Mouse (Mus musculus) heart, embryonic 13.5 days (tissue): Measurements from ENCODE around the gene Tmem178b. TPM values are rescaled to one million over a fixed set of nuclear protein-coding genes. Genes with fewer than 3 reads are reported as not detected.

ENCODE experiments used
- ATAC-seq: fragments of 200-750 bp; cut with Nextera tagmentation; 2 replicates; pipeline ENCODE4 v1.8.0; 2017; ENCODE audit warnings: moderate TSS enrichment; ENCODE audit not compliant: insufficient number of reproducible peaks, low FRiP score, low TSS enrichment; ENCODE audit errors: extremely low read depth
- H3K27ac ChIP-seq: fragments of 300-500 bp; sonication (generic); replicated peaks from 2 replicates; pipeline ENCODE4 v1.5.1; 2015; ENCODE audit warnings: moderate library complexity, mild to moderate bottlenecking, inconsistent platforms
- H3K27me3 ChIP-seq: fragments of 300-500 bp; sonication (generic); replicated peaks from 2 replicates; pipeline ENCODE4 v1.6.1; 2015; ENCODE audit warnings: mild to moderate bottlenecking, inconsistent platforms
- H3K36me3 ChIP-seq: fragments of 300-500 bp; sonication (generic); 2 replicates; pipeline ENCODE4 v1.6.1; 2015; ENCODE audit warnings: mild to moderate bottlenecking, inconsistent platforms
- H3K4me1 ChIP-seq: fragments of 300-500 bp; sonication (generic); 2 replicates; pipeline ENCODE4 v1.6.1; 2015; ENCODE audit warnings: inconsistent platforms
- H3K4me2 ChIP-seq: fragments of 300-500 bp; sonication (generic); 2 replicates; pipeline ENCODE4 v1.6.1; 2015; ENCODE audit warnings: inconsistent platforms, mild to moderate bottlenecking, moderate library complexity
- H3K4me3 ChIP-seq: fragments of 300-500 bp; sonication (generic); 2 replicates; pipeline ENCODE4 v1.5.1; 2015; ENCODE audit warnings: moderate library complexity, mild to moderate bottlenecking, inconsistent platforms
- H3K9ac ChIP-seq: fragments of 300-500 bp; sonication (generic); 2 replicates; pipeline ENCODE4 v1.6.1; 2015; ENCODE audit warnings: inconsistent platforms, mild to moderate bottlenecking, moderate library complexity
- H3K9me3 ChIP-seq: fragments of 300-500 bp; sonication (generic); 2 replicates; pipeline ENCODE4 v1.6.1; 2016; ENCODE audit warnings: inconsistent platforms
- WGBS: fragments of 180-500 bp; shearing (Covaris S2); methylation state at CpG from one replicate; pipeline ENCODE4 v1.1.7; 2015; ENCODE audit warnings: mixed read lengths; 5-methylcytosine and 5-hydroxymethylcytosine counted together
- polyA plus RNA-seq: library from polyadenylated mRNA; unstranded; fragments of >200 nt; fragmentation: Nextera tagmentation; extraction: Ambion mirVana; gene quantifications from 2 replicates; pipeline ENCODE4 v1.2.1, GENCODE M21; 2015

Tmem178b gene
- polyA plus RNA-seq, 1 experiment from 2014 or later = 0.03 TPM

GRCm38 (mm10) chr6:40063899-40064298, 190.8 kb downstream of the Tmem178b start:
- ATAC-seq = no peak
- Histone ChIP-seq H3K9me3 (no peaks in the 10 kb centered on the region), H3K4me3 (no peak overlapping the region), H3K36me3 (no peaks in the 10 kb centered on the region), H3K9ac (no peak overlapping the region), H3K4me1 (no peaks in the 10 kb centered on the region), H3K4me2 (no peak overlapping the region), H3K27me3 (no peaks in the 10 kb centered on the region), H3K27ac (no peak overlapping the region)
- WGBS = 65% methylated on average over 1 of the region's 1 CpGs

- H3K36me3 ChIP-seq = no peaks in the 10 kb centered on the region
- H3K4me2 ChIP-seq = no peak overlapping the region
These were observed 191.3 kb downstream of the Tmem178b start for GRCm38 (mm10) chr6:40064342-40064741.

GRCm38 (mm10) chr6:40068467-40068866, 195.4 kb downstream of the Tmem178b start:
- ATAC-seq = no peak
- Histone ChIP-seq H3K27ac (no peak overlapping the region), H3K9me3 (no peaks in the 10 kb centered on the region), H3K9ac (no peak overlapping the region), H3K36me3 (no peaks in the 10 kb centered on the region), H3K27me3 (no peaks in the 10 kb centered on the region), H3K4me1 (no peaks in the 10 kb centered on the region), H3K4me2 (no peak overlapping the region), H3K4me3 (no peak overlapping the region)
- WGBS = 76% methylated on average over 6 of the region's 6 CpGs

More at GRCm38 (mm10) chr6:40064342-40064741, 191.3 kb downstream of the Tmem178b start:
- no peak for ATAC-seq
- Histone ChIP-seq H3K9ac (no peak overlapping the region), H3K9me3 (no peaks in the 10 kb centered on the region), H3K27ac (no peak overlapping the region), H3K27me3 (no peaks in the 10 kb centered on the region), H3K4me3 (no peak overlapping the region), H3K4me1 (no peaks in the 10 kb centered on the region)
- WGBS = 60% methylated on average over 2 of the region's 2 CpGs

- Histone ChIP-seq H3K36me3 (no peaks in the 10 kb centered on the region), H3K9ac (no peak overlapping the region), H3K27me3 (no peaks in the 10 kb centered on the region), H3K9me3 (no peaks in the 10 kb centered on the region), H3K4me3 (no peak overlapping the region), H3K4me2 (no peak overlapping the region), H3K4me1 (no peaks in the 10 kb centered on the region), H3K27ac (no peak overlapping the region)
- ATAC-seq = no peak
- WGBS = 35% methylated on average over 3 of the region's 3 CpGs
These were observed 197.9 kb downstream of the Tmem178b start for GRCm38 (mm10) chr6:40071007-40071406.

DNA sequence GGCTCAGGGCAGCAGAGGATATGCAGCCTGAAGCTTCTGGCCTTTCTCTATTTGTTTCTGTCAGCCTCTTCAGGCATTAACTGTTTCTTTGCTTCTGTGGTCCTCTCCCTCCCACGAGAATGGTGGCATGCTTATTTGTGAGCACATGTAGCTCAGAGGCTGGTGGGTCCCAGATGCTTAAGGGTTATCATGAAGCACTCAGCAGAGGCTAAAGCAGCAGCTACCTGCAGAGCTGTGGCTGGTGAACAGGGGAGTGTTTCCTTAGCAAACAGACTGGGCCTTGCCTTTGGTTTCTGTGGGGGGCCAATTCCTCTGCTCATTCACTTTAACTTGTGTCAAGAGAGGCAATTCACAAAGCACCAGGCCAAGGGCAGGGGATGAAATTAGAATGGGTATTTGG, 203.0 kb downstream of the Tmem178b start:
- Histone ChIP-seq H3K27ac (no peak overlapping the region), H3K4me3 (no peak overlapping the region), H3K4me2 (no peak overlapping the region), H3K9me3 (no peaks in the 10 kb centered on the region), H3K27me3 (no peaks in the 10 kb centered on the region), H3K9ac (no peak overlapping the region), H3K36me3 (no peaks in the 10 kb centered on the region), H3K4me1 (no peaks in the 10 kb centered on the region)
- WGBS = 8% methylated on average over 1 of the region's 1 CpGs
- ATAC-seq = no peak

- no peak overlapping the region for H3K4me2 ChIP-seq
- H3K9ac ChIP-seq = no peak overlapping the region
- H3K36me3 ChIP-seq = no peaks in the 10 kb centered on the region
- 84% methylated on average over 5 of the region's 5 CpGs for WGBS
- H3K4me3 ChIP-seq = no peak overlapping the region
- H3K4me1 ChIP-seq = no peaks in the 10 kb centered on the region
- H3K27me3 ChIP-seq = no peaks in the 10 kb centered on the region
- no peaks in the 10 kb centered on the region for H3K9me3 ChIP-seq
- ATAC-seq = no peak
- no peak overlapping the region for H3K27ac ChIP-seq
These were observed 203.7 kb downstream of the Tmem178b start for GRCm38 (mm10) chr6:40076670-40077313.

DNA sequence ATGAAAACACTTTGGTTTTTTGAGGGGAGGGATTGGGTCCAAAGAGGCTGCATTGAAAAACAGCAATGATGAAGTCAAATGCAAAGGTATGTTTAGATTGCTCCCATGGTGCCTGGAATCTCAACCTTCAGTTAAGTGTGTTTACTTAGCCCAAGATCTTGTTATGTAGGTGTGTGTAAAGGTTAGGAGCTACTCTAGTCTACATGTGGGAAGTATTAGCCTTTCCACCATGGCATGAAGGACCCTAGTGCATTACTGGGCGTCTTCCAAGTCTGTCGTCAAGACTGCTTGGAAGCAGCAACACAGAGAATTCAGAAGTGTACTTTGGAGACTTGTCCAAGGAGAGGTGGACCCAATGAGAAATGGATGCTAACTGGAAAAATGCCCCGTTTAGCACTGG, 205.3 kb downstream of the Tmem178b start:
- Histone ChIP-seq H3K4me3 (no peak overlapping the region), H3K9ac (no peak overlapping the region), H3K4me1 (no peaks in the 10 kb centered on the region), H3K27ac (no peak overlapping the region), H3K4me2 (no peak overlapping the region), H3K36me3 (no peaks in the 10 kb centered on the region), H3K27me3 (no peaks in the 10 kb centered on the region), H3K9me3 (no peaks in the 10 kb centered on the region)
- 73% methylated on average over 3 of the region's 3 CpGs for WGBS
- no peak for ATAC-seq

GRCm38 (mm10) chr6:40083726-40084125, 210.7 kb downstream of the Tmem178b start:
- no peak overlapping the region for H3K9ac ChIP-seq
- 81% methylated on average over 3 of the region's 3 CpGs for WGBS
- no peaks in the 10 kb centered on the region for H3K9me3 ChIP-seq
- no peak overlapping the region for H3K4me3 ChIP-seq
- H3K4me2 ChIP-seq = no peak overlapping the region
- no peaks in the 10 kb centered on the region for H3K4me1 ChIP-seq
- H3K36me3 ChIP-seq = no peaks in the 10 kb centered on the region
- H3K27me3 ChIP-seq = no peaks in the 10 kb centered on the region
- H3K27ac ChIP-seq = no peak overlapping the region
- no peak for ATAC-seq

DNA sequence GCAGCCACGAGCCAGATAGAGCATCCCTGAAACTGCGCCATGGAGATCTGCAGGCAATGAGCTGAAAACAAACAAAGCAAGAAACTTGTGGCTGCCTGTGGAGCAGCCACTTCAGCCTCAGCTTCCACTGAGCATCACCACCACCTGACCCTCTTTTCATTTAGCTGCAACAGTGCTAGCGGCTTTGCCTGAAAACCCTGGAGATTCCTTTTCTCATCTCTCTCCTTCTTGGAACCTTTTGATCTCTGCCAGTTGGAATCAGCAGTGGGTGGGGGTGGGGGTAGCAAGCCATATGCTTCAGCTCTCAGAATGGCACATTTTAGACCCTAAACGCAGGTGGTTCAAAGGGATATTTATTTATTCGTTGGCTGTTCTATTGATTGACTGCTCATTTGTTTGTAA, 218.2 kb downstream of the Tmem178b start:
- ATAC-seq = no peak
- Histone ChIP-seq H3K27ac (no peak overlapping the region), H3K9me3 (no peaks in the 10 kb centered on the region), H3K4me1 (no peaks in the 10 kb centered on the region), H3K9ac (no peak overlapping the region), H3K36me3 (no peaks in the 10 kb centered on the region), H3K4me2 (no peak overlapping the region), H3K27me3 (no peaks in the 10 kb centered on the region), H3K4me3 (no peak overlapping the region)
- WGBS = 33% methylated on average over 5 of the region's 5 CpGs

DNA sequence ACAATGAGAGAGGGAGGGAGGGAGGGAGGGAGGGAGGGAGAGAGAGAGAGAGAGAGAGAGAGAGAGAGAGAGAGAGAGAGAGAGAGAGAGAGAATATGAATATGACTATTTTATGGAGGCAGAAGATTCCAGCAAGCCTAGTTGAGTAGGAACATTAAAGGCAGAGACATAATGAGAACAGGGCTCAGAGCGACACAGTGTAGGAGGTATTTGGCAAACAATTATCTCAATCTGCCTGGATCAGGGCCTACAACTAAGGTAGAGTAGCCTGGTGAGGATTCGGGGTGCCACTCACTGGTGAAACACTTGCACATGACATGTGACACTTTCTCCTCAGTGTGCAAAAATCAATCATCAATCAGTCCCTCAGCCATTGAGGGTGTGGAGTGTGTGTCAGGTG, 225.4 kb downstream of the Tmem178b start:
- Histone ChIP-seq H3K36me3 (no peaks in the 10 kb centered on the region), H3K27me3 (no peaks in the 10 kb centered on the region), H3K9me3 (no peaks in the 10 kb centered on the region), H3K27ac (no peak overlapping the region), H3K4me1 (0 out of 2 replicates have a peak, but pooled peaks cover 8% of the 10 kb centered on the region), H3K4me2 (no peak overlapping the region), H3K4me3 (no peak overlapping the region), H3K9ac (no peak overlapping the region)
- no peak for ATAC-seq
- 70% methylated on average over 2 of the region's 2 CpGs for WGBS

- ATAC-seq = no peak
- Histone ChIP-seq H3K4me1 (0 out of 2 replicates have a peak, but pooled peaks cover 8% of the 10 kb centered on the region), H3K27ac (no peak overlapping the region), H3K36me3 (no peaks in the 10 kb centered on the region), H3K9me3 (no peaks in the 10 kb centered on the region), H3K4me2 (no peak overlapping the region), H3K9ac (no peak overlapping the region), H3K27me3 (no peaks in the 10 kb centered on the region), H3K4me3 (no peak overlapping the region)
- 73% methylated on average over 4 of the region's 4 CpGs for WGBS
These were observed 228.7 kb downstream of the Tmem178b start for GRCm38 (mm10) chr6:40101785-40102184.

DNA sequence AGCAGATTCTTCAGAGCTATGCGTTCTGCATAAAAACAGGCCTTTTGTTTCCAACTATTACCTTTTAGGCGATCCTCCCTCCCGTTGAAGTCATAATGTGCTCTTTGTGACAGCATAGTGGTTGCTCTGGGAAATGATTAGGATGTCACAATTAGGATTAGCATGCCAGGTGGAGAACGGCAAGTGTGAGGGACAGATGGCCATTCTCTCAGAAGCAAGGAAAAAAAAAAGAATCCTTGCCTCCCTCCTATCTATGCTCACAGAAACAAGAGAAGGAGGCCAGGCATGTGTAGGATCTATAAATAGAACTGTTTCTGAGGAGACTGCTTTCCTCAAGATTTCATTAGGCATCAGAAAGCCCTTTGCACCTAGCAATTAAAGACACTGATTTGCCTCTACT, 229.8 kb downstream of the Tmem178b start:
- Histone ChIP-seq H3K4me1 (0 out of 2 replicates have a peak, but pooled peaks cover 8% of the 10 kb centered on the region), H3K27me3 (no peaks in the 10 kb centered on the region), H3K4me2 (no peak overlapping the region), H3K36me3 (no peaks in the 10 kb centered on the region), H3K9ac (no peak overlapping the region), H3K4me3 (no peak overlapping the region), H3K27ac (no peak overlapping the region), H3K9me3 (no peaks in the 10 kb centered on the region)
- WGBS = 55% methylated on average over 4 of the region's 4 CpGs
- ATAC-seq = no peak
